ENCODE assay signal across 8 mouse cellular contexts in the genomic region with DNA sequence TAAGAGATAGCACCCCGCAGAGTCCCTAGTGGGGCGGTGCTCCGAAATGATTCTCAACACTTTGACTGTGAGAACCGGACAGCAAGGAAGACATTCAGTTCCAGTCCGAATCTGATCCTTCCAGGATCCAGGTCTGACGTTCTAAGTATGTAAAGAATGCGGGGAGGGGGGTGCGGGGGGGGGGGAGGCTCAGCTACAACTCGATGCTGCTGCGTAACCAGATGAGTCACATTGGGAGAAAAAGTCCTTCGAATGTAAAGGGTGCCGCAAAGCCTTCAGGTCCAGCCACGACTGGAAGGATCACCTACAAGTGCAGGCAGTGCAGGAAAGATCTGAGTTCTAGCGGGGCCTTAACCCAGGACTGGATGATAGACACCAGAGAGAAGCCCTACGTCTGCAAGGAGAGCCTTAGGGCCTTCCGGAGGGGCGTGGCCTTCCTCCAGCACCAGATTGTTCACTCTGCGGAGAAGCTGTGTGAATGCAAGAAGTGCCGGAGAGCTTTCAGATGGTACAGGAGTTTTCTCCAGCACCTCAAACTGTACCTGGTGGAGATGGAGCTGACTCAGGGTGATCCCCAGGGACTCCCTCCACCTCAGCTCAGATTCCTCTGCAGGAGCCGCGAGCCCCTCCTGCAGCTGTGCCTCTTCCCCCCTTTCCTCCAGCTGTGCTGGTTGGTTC. TPM values are rescaled to one million over a fixed set of nuclear protein-coding genes. Genes with fewer than 3 reads are reported as not detected.
DNase-seq lines count a peak whose midpoint lies in the region; ATAC-seq and TF ChIP-seq lines count a peak whose summit lies in the region.

No protein-coding gene starts in this region.

- peak overlapping the region; percentile 63 for H3K9ac ChIP-seq in embryonic facial prominence, embryonic 11.5 days (replicated peaks; ENCODE audit: low read length)
- H3K9ac ChIP-seq in lung, embryonic 16.5 days (ENCODE audit: low read length), result peak overlapping the region; percentile 74

- no peak for TF ChIP-seq CTCF in left cerebral cortex, adult 2 months (IDR thresholded peaks at IDR 0.05)

- no peaks in the 10 kb centered on the region for H3K9me3 ChIP-seq in embryonic facial prominence, embryonic 11.5 days (replicated peaks; ENCODE audit: control insufficient read depth, low read length)
- H3K9me3 ChIP-seq in heart, embryonic 10.5 days, result no peaks in the 10 kb centered on the region
- no peaks in the 10 kb centered on the region for H3K9me3 ChIP-seq in lung, embryonic 16.5 days (ENCODE audit: control insufficient read depth, low read length)

- H3K4me2 ChIP-seq in embryonic facial prominence, embryonic 11.5 days (ENCODE audit: low read depth, low read length), result peak overlapping the region; percentile 71
- H3K4me2 ChIP-seq in lung, embryonic 16.5 days (ENCODE audit: low read depth, low read length), result peak overlapping the region; percentile 94

- H3K36me3 ChIP-seq in embryonic facial prominence, embryonic 11.5 days (replicated peaks; ENCODE audit: control insufficient read depth, insufficient read depth, low read depth, low read length), result no peaks in the 10 kb centered on the region
- no peaks in the 10 kb centered on the region for H3K36me3 ChIP-seq in heart, embryonic 10.5 days
- H3K36me3 ChIP-seq in lung, embryonic 16.5 days (ENCODE audit: control insufficient read depth, insufficient read depth, low read length), result no peaks in the 10 kb centered on the region

- no peak for DNase-seq in left cerebral cortex, adult 2 months (ENCODE audit: extremely low spot score in 1 of 2, low spot score in 2 of 2)
- no peak for DNase-seq in left cerebral cortex, adult 11 months (ENCODE audit: low spot score)
- DNase-seq in embryonic facial prominence, embryonic 11.5 days (ENCODE audit: low spot score), result peak; percentile 81
- DNase-seq in heart, embryonic 10.5 days (ENCODE audit: low spot score), result peak; percentile 81
- peak; percentile 52 for DNase-seq in kidney, adult 9 months
- DNase-seq in ovary, adult 18-20 months (ENCODE audit: low spot score), result peak; percentile 26

- peak; percentile 72 for ATAC-seq in embryonic facial prominence, embryonic 11.5 days (replicated peaks; ENCODE audit: insufficient number of reproducible peaks, low FRiP score, low TSS enrichment, low read depth)
- peak; percentile 81 for ATAC-seq in lung, embryonic 16.5 days (ENCODE audit: low read depth)
- no peak for ATAC-seq in monocyte, adult 5-6 weeks (replicated peaks; ENCODE audit: insufficient number of reproducible peaks, low FRiP score, low TSS enrichment, poor library complexity, severe bottlenecking)

- H3K4me1 ChIP-seq in embryonic facial prominence, embryonic 11.5 days (ENCODE audit: control insufficient read depth, insufficient read depth, low read length), result no peaks in the 10 kb centered on the region; the same call in 1 of the 2 replicates
- H3K4me1 ChIP-seq in heart, embryonic 10.5 days, result peaks cover 32% of the 10 kb centered on the region
- peaks cover 16% of the 10 kb centered on the region for H3K4me1 ChIP-seq in lung, embryonic 16.5 days (replicated peaks; ENCODE audit: control insufficient read depth, insufficient read depth, low read length)

- intact Hi-C loops in left cerebral cortex, adult 2 months (cut with DNase I), result loop anchor here (5.0 kb wide), 1 partner anchor 660 kb away; no protein-coding TSS in a partner anchor

- H3K27me3 ChIP-seq in embryonic facial prominence, embryonic 11.5 days (ENCODE audit: control insufficient read depth, insufficient read depth, low read length), result no peaks in the 10 kb centered on the region
- no peaks in the 10 kb centered on the region for H3K27me3 ChIP-seq in heart, embryonic 10.5 days (ENCODE audit: insufficient read depth, poor library complexity, severe bottlenecking)
- H3K27me3 ChIP-seq in lung, embryonic 16.5 days (ENCODE audit: control insufficient read depth, insufficient read depth, low read depth, low read length), result no peaks in the 10 kb centered on the region

- H3K27ac ChIP-seq in left cerebral cortex, adult 2 months, result peak overlapping the region; percentile 44; the same call in 1 of the 2 replicates
- peak overlapping the region; percentile 72; the same call in 1 of the 2 replicates for H3K27ac ChIP-seq in embryonic facial prominence, embryonic 11.5 days (replicated peaks; ENCODE audit: low read depth, low read length)
- H3K27ac ChIP-seq in heart, embryonic 10.5 days, result peak overlapping the region; percentile 83
- peak overlapping the region; percentile 82 for H3K27ac ChIP-seq in lung, embryonic 16.5 days (ENCODE audit: low read length)

- peak overlapping the region; percentile 20 for H3K4me3 ChIP-seq in left cerebral cortex, adult 2 months
- H3K4me3 ChIP-seq in embryonic facial prominence, embryonic 11.5 days (ENCODE audit: low read depth, low read length), result peak overlapping the region; percentile 34
- H3K4me3 ChIP-seq in heart, embryonic 10.5 days, result peak overlapping the region; percentile 58
- H3K4me3 ChIP-seq in lung, embryonic 16.5 days (ENCODE audit: low read length), result peak overlapping the region; percentile 51

- WGBS in embryonic facial prominence, embryonic 11.5 days, result 15% methylated on average over 19 of the region's 21 CpGs
- 16% methylated on average over 21 of the region's 21 CpGs for WGBS in heart, embryonic 10.5 days
- WGBS in lung, embryonic 16.5 days, result 12% methylated on average over 21 of the region's 21 CpGs

RNA-seq across cellular contexts. Expression of a gene that starts 10.8 kb away (rescaled TPM):
- total RNA-seq in left cerebral cortex, adult 2 months (2021), result 100 to 1,000 TPM; 268 to 280 TPM
- polyA plus RNA-seq in embryonic facial prominence, embryonic 11.5 days (2014; fragmentation: Nextera tagmentation; extraction: Ambion mirVana), result 1,013 and 1,065 TPM in 2 replicates
- 536 and 638 TPM in 2 replicates for polyA plus RNA-seq in heart, embryonic 10.5 days (2016; fragmentation: Nextera tagmentation; extraction: Ambion mirVana)
- polyA plus RNA-seq in lung, embryonic 16.5 days (2015; fragmentation: Nextera tagmentation; extraction: Ambion mirVana), result 767 and 782 TPM in 2 replicates
- 831 to 988 TPM (median 903 TPM) in 3 replicates for total RNA-seq in monocyte, adult 5-6 weeks (2017)

RNA-seq across cellular contexts. Expression of a gene that starts 42.5 kb away (rescaled TPM):
- total RNA-seq in left cerebral cortex, adult 2 months (2021), result 1 to 10 TPM; 4.9 to 8.1 TPM
- 0.53 and 1.1 TPM in 2 replicates for polyA plus RNA-seq in embryonic facial prominence, embryonic 11.5 days (2014; fragmentation: Nextera tagmentation; extraction: Ambion mirVana)
- 0.14 and 0.15 TPM in 2 replicates for polyA plus RNA-seq in heart, embryonic 10.5 days (2016; fragmentation: Nextera tagmentation; extraction: Ambion mirVana)
- polyA plus RNA-seq in lung, embryonic 16.5 days (2015; fragmentation: Nextera tagmentation; extraction: Ambion mirVana), result 9.3 and 10.8 TPM in 2 replicates
- total RNA-seq in monocyte, adult 5-6 weeks (2017), result not detected in 3 replicates

Comparison
In these comparisons a context has a peak if more than half of its experiments do, and no peak if none do; other contexts are left out.
1. DNase-seq: peak in embryonic facial prominence, embryonic 11.5 days (single experiment), heart, embryonic 10.5 days (single experiment), kidney, adult 9 months (single experiment) and ovary, adult 18-20 months (single experiment); none in left cerebral cortex, adult 2 months (0 of 2) and left cerebral cortex, adult 11 months (single experiment).
2. Peak in every context shown above with its lines, with median percentiles within 50 percentile points of each other: H3K27ac ChIP-seq and H3K4me3 ChIP-seq.